Mouse (Mus musculus) limb, embryonic 12.5 days (tissue): ENCODE measurements at regions not wholly inside any gene's neighbourhood (a gene's known extent, or its start where the extent isn't known, plus 50 kb on each side); places are given as distances from the start of the nearest gene placed in this dataset.

Experiments
- ATAC-seq: fragments of 200-750 bp; cut with Nextera tagmentation; 2 replicates; pipeline ENCODE4 v1.8.0; 2017; ENCODE audit warnings: low read depth, moderate TSS enrichment; ENCODE audit not compliant: insufficient number of reproducible peaks, insufficient read depth, low FRiP score, low TSS enrichment
- H3K27ac ChIP-seq: fragments of 300-500 bp; sonication (generic); 2 replicates; pipeline ENCODE4 v1.5.1; 2016; ENCODE audit warnings: mild to moderate bottlenecking, moderate library complexity
- H3K27me3 ChIP-seq: fragments of 300-500 bp; sonication (generic); 2 replicates; pipeline ENCODE4 v1.6.1; 2016; ENCODE audit warnings: mild to moderate bottlenecking, moderate library complexity
- H3K36me3 ChIP-seq: fragments of 300-500 bp; sonication (generic); 2 replicates; pipeline ENCODE4 v1.6.1; 2016; ENCODE audit warnings: mild to moderate bottlenecking, moderate library complexity
- H3K4me1 ChIP-seq: fragments of 300-500 bp; sonication (generic); replicated peaks from 2 replicates; pipeline ENCODE4 v1.6.1; 2016
- H3K4me2 ChIP-seq: fragments of 300-500 bp; sonication (generic); 2 replicates; pipeline ENCODE4 v1.6.1; 2016; ENCODE audit warnings: mild to moderate bottlenecking, moderate library complexity
- H3K4me3 ChIP-seq: fragments of 300-500 bp; sonication (generic); replicated peaks from 2 replicates; pipeline ENCODE4 v1.5.1; 2016; ENCODE audit warnings: mild to moderate bottlenecking
- H3K9ac ChIP-seq: fragments of 300-500 bp; sonication (generic); replicated peaks from 2 replicates; pipeline ENCODE4 v1.6.1; 2016; ENCODE audit warnings: mild to moderate bottlenecking, moderate library complexity
- H3K9me3 ChIP-seq: fragments of 300-500 bp; sonication (generic); 2 replicates; pipeline ENCODE4 v1.6.1; 2016; ENCODE audit warnings: mild to moderate bottlenecking, moderate library complexity
- WGBS: fragments of 180-500 bp; shearing (Covaris S2); methylation state at CpG from one replicate; pipeline ENCODE4 v1.1.7; 2016; 5-methylcytosine and 5-hydroxymethylcytosine counted together

DNA sequence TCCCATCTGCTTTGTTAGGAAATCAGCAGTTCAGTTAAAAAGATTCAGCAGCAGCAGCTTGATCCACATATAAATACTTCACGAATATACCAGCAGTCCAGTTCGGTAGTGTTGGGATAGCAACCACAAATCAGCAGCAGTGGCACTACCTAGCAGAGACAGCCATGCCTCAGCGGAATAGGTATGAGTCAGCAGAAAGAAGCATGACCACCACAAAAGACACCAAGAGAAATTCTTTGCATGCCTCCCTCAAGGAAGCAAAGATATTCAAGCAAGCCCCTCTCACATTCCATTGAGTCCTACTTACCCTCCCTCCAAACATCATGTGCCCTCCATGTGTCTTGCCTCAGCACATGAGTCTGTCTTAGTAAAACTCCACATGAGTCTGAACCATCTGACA lies 117.5 kb upstream of the Cpeb2 start:
- Histone ChIP-seq H3K4me1 (no peaks in the 10 kb centered on the region), H3K36me3 (no peaks in the 10 kb centered on the region), H3K4me3 (no peak overlapping the region), H3K9ac (no peak overlapping the region), H3K4me2 (no peak overlapping the region), H3K9me3 (no peaks in the 10 kb centered on the region), H3K27ac (no peak overlapping the region), H3K27me3 (no peaks in the 10 kb centered on the region; the same call in 1 of the 2 replicates)
- no peak for ATAC-seq
- WGBS: 80% methylated on average over 3 of the region's 3 CpGs

DNA sequence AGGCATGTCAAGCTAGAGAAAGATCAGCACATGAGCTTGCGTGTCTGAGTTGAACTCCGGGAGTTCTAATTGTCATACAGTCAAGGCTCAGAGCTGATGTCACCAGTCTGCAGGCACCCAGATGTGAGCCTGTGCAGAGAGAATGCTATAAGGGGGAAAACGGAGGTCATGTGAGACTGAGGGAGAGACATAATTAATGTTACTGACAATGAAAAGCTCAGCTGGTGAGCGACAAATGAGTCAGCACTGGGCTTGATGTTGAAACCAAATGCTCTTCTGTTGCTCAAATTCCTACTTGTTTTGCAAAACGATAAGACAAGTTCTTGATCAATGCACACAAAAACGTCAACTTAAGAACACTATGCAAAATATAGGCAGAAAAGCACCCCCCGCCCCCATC lies 116.1 kb upstream of the Cpeb2 start:
- Histone ChIP-seq H3K9ac (no peak overlapping the region), H3K27me3 (no peaks in the 10 kb centered on the region; the same call in 1 of the 2 replicates), H3K4me1 (no peaks in the 10 kb centered on the region), H3K36me3 (no peaks in the 10 kb centered on the region), H3K9me3 (no peaks in the 10 kb centered on the region), H3K27ac (no peak overlapping the region), H3K4me3 (no peak overlapping the region), H3K4me2 (no peak overlapping the region)
- ATAC-seq: no peak
- 74% methylated on average over 7 of the region's 7 CpGs for WGBS

- ATAC-seq: no peak
- H3K9me3 ChIP-seq: no peaks in the 10 kb centered on the region
- H3K4me1 ChIP-seq: no peaks in the 10 kb centered on the region
- H3K36me3 ChIP-seq: no peaks in the 10 kb centered on the region
- no peak overlapping the region for H3K4me3 ChIP-seq
- WGBS: 85% methylated on average over 2 of the region's 2 CpGs
- no peak overlapping the region for H3K4me2 ChIP-seq
- no peak overlapping the region for H3K27ac ChIP-seq
- no peaks in the 10 kb centered on the region; the same call in 1 of the 2 replicates for H3K27me3 ChIP-seq
- H3K9ac ChIP-seq: no peak overlapping the region
Observed at GRCm38 (mm10) chr5:43121065-43121464, 111.9 kb upstream of the Cpeb2 start.

DNA sequence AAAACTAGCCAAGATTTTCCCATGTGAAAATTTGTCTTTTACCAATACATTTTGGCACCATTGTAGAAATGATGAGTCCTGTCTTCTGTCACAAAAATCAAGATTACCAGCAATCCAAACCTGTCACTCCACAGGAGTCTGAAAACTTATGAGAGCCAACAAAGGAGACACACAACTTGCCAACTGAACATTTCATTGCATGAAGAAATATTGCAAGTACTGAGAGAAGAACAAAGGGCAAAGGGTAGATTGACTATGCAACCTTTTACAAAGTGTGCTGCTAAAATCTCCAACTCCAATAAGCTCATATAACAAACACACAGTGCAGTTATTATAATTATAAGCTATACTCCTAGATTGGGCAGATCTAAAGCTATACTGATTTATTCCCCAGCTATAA lies 108.7 kb upstream of the Cpeb2 start:
- no peak overlapping the region for H3K9ac ChIP-seq
- H3K4me3 ChIP-seq: no peak overlapping the region
- H3K27ac ChIP-seq: no peak overlapping the region
- H3K4me2 ChIP-seq: no peak overlapping the region
- no peaks in the 10 kb centered on the region for H3K9me3 ChIP-seq
- H3K36me3 ChIP-seq: no peaks in the 10 kb centered on the region
- no peaks in the 10 kb centered on the region for H3K27me3 ChIP-seq
- no peak for ATAC-seq
- no peaks in the 10 kb centered on the region for H3K4me1 ChIP-seq

GRCm38 (mm10) chr5:43125774-43126536 lies 107.0 kb upstream of the Cpeb2 start:
- no peak overlapping the region for H3K9ac ChIP-seq
- H3K4me3 ChIP-seq: no peak overlapping the region
- no peak overlapping the region for H3K4me2 ChIP-seq
- ATAC-seq: no peak
- WGBS: 84% methylated on average over 3 of the region's 3 CpGs
- no peaks in the 10 kb centered on the region for H3K4me1 ChIP-seq
- H3K27me3 ChIP-seq: no peaks in the 10 kb centered on the region
- no peaks in the 10 kb centered on the region for H3K36me3 ChIP-seq
- no peak overlapping the region for H3K27ac ChIP-seq
- H3K9me3 ChIP-seq: no peaks in the 10 kb centered on the region

GRCm38 (mm10) chr5:43130377-43130776 lies 102.6 kb upstream of the Cpeb2 start:
- H3K9me3 ChIP-seq: no peaks in the 10 kb centered on the region
- no peaks in the 10 kb centered on the region for H3K27me3 ChIP-seq
- H3K9ac ChIP-seq: no peak overlapping the region
- ATAC-seq: no peak
- no peaks in the 10 kb centered on the region for H3K36me3 ChIP-seq
- no peak overlapping the region for H3K4me3 ChIP-seq
- WGBS: 80% methylated on average over 4 of the region's 4 CpGs
- no peak overlapping the region for H3K27ac ChIP-seq
- no peaks in the 10 kb centered on the region for H3K4me1 ChIP-seq
- no peak overlapping the region for H3K4me2 ChIP-seq

- H3K4me3 ChIP-seq: no peak overlapping the region
- no peaks in the 10 kb centered on the region for H3K36me3 ChIP-seq
- no peaks in the 10 kb centered on the region for H3K4me1 ChIP-seq
- 91% methylated on average over 5 of the region's 5 CpGs for WGBS
- H3K27ac ChIP-seq: no peak overlapping the region
- no peak for ATAC-seq
- H3K27me3 ChIP-seq: no peaks in the 10 kb centered on the region
- no peak overlapping the region for H3K9ac ChIP-seq
- H3K9me3 ChIP-seq: no peaks in the 10 kb centered on the region
- no peak overlapping the region for H3K4me2 ChIP-seq
Observed at GRCm38 (mm10) chr5:43130901-43131557, 101.9 kb upstream of the Cpeb2 start.

GRCm38 (mm10) chr5:43133672-43134071 lies 99.3 kb upstream of the Cpeb2 start:
- Histone ChIP-seq H3K9me3 (no peaks in the 10 kb centered on the region), H3K4me3 (no peak overlapping the region), H3K9ac (no peak overlapping the region), H3K27me3 (no peaks in the 10 kb centered on the region), H3K4me2 (no peak overlapping the region), H3K36me3 (no peaks in the 10 kb centered on the region), H3K27ac (no peak overlapping the region), H3K4me1 (no peaks in the 10 kb centered on the region)
- no peak for ATAC-seq
- 83% methylated on average over 3 of the region's 3 CpGs for WGBS

GRCm38 (mm10) chr5:43136142-43136541 lies 96.8 kb upstream of the Cpeb2 start:
- Histone ChIP-seq H3K36me3 (no peaks in the 10 kb centered on the region), H3K4me1 (no peaks in the 10 kb centered on the region), H3K4me3 (no peak overlapping the region), H3K9me3 (no peaks in the 10 kb centered on the region), H3K9ac (no peak overlapping the region), H3K4me2 (no peak overlapping the region), H3K27me3 (no peaks in the 10 kb centered on the region), H3K27ac (no peak overlapping the region)
- 89% methylated on average over 4 of the region's 4 CpGs for WGBS
- no peak for ATAC-seq

GRCm38 (mm10) chr5:43137777-43138176 lies 95.2 kb upstream of the Cpeb2 start:
- no peak for ATAC-seq
- WGBS: 83% methylated on average over 5 of the region's 5 CpGs
- no peak overlapping the region for H3K9ac ChIP-seq

DNA sequence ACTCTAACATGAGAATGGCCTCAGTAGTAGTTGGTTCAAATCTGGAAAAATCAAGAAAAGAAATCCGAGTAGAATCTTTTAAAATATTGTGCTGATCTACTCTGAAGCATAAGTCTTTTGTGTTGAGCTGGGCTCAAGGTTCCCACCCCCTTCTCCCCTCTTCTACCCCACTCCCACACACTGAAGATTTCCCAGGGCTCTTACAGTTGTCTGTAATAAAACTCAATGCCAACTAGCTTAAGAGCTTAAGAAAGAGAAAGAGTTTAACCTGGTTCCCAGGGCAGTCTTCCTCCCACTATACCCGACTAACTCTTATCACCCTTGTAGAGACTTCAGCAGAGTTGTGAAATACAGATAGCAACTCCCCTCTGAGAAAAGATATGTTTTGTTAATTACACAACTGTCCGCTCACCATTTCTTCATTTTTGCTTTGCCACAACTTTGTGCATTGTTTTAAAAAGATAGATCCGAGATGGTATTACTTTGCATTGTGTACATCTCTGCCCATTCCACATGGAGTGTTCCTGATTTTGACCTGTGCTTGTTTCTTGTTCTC lies 94.0 kb upstream of the Cpeb2 start:
- Histone ChIP-seq H3K36me3 (no peaks in the 10 kb centered on the region), H3K9ac (no peak overlapping the region), H3K4me3 (no peak overlapping the region), H3K27me3 (no peaks in the 10 kb centered on the region), H3K27ac (no peak overlapping the region), H3K9me3 (no peaks in the 10 kb centered on the region), H3K4me1 (no peaks in the 10 kb centered on the region), H3K4me2 (no peak overlapping the region)
- no peak for ATAC-seq
- 89% methylated on average over 4 of the region's 4 CpGs for WGBS

More at GRCm38 (mm10) chr5:43137777-43138176, 95.2 kb upstream of the Cpeb2 start:
- no peaks in the 10 kb centered on the region for H3K36me3 ChIP-seq
- H3K4me3 ChIP-seq: no peak overlapping the region
- H3K4me2 ChIP-seq: no peak overlapping the region
- H3K27ac ChIP-seq: no peak overlapping the region
- no peaks in the 10 kb centered on the region for H3K4me1 ChIP-seq
- no peaks in the 10 kb centered on the region for H3K9me3 ChIP-seq
- H3K27me3 ChIP-seq: no peaks in the 10 kb centered on the region
